Mouse (Mus musculus) spleen, adult 2 months (tissue): ENCODE data around the gene Cisd3. TPM values are rescaled to one million over a fixed set of nuclear protein-coding genes. Genes with fewer than 3 reads are reported as not detected.
A peak's percentile ranks its signal among the peaks of the same experiment; 100 is the strongest.
"Not testable (repeated sequence)": the region's sequence is repeated elsewhere in the genome, so short reads cannot be mapped to it uniquely, and the experiment has no call there.

Experiments
- DNase-seq, 2 experiments: peaks; one replicate each; pipeline versions ENCODE4 v3.0.0 to v3.0.0-alpha.2; 2012 to 2021; ENCODE audit warnings: low spot score in 2 of 2, low read depth in 1 of 2
- H3K27ac ChIP-seq: fragments of 200-500 bp; 2 replicates; pipeline ENCODE4 v1.5.1; 2012; ENCODE audit warnings: low read length, inconsistent platforms; ENCODE audit not compliant: insufficient read depth
- H3K27me3 ChIP-seq: fragments of 200-500 bp; 2 replicates; pipeline ENCODE4 v1.6.1; 2012; ENCODE audit warnings: mild to moderate bottlenecking, moderate library complexity, low read length, inconsistent platforms; ENCODE audit not compliant: control insufficient read depth, insufficient read depth
- H3K36me3 ChIP-seq: fragments of 200-500 bp; 2 replicates; pipeline ENCODE4 v1.6.1; 2012; ENCODE audit warnings: mild to moderate bottlenecking, low read length, inconsistent platforms; ENCODE audit not compliant: control insufficient read depth, insufficient read depth
- H3K4me1 ChIP-seq: fragments of 200-500 bp; 2 replicates; pipeline ENCODE4 v1.6.1; 2011; ENCODE audit warnings: inconsistent platforms; ENCODE audit not compliant: control insufficient read depth, insufficient read depth, insufficient read length
- H3K4me3 ChIP-seq: fragments of 200-500 bp; 2 replicates; pipeline ENCODE4 v1.5.1; 2011; ENCODE audit warnings: mild to moderate bottlenecking, inconsistent platforms; ENCODE audit not compliant: insufficient read depth, insufficient read length; ENCODE audit errors: extremely low read depth
- CTCF ChIP-seq: fragments of 200-500 bp; IDR thresholded peaks from 2 replicates; pipeline ENCODE4 v1.5.1; 2011; ENCODE audit warnings: mild to moderate bottlenecking, inconsistent platforms; ENCODE audit not compliant: insufficient read depth, insufficient read length, insufficient replicate concordance; ENCODE audit errors: extremely low read depth
- POLR2A ChIP-seq: fragments of 200-500 bp; IDR thresholded peaks from 2 replicates; pipeline ENCODE4 v1.6.1; 2011; ENCODE audit warnings: low read depth, low read length, inconsistent platforms
- WGBS: fragments of 180-500 bp; shearing (Covaris S2); methylation state at CpG from one replicate; pipeline ENCODE4 v1.1.7; 2018; 5-methylcytosine and 5-hydroxymethylcytosine counted together
- polyA plus RNA-seq: library from polyadenylated mRNA; depleted of rRNA; stranded (reverse); fragments of >200 nt; gene quantifications from 2 replicates; pipeline ENCODE4 v1.2.3, GENCODE M21; 2012

Cisd3 gene
- polyA plus RNA-seq, 1 experiment, result 17.3 TPM

GRCm38 (mm10) chr11:97718281-97718860, 32.7 kb downstream of the Cisd3 start:
- Histone ChIP-seq H3K27ac (peak overlapping the region; percentile 56), H3K4me1 (peaks cover 11% of the 10 kb centered on the region; the same call in 1 of the 2 replicates)
- peak in 1 of 2 experiments; percentile 55 for DNase-seq

GRCm38 (mm10) chr11:97719041-97719440, 33.4 kb downstream of the Cisd3 start:
- DNase-seq, result no peak
- H3K36me3 ChIP-seq, result peaks cover 39% of the 10 kb centered on the region
- H3K4me1 ChIP-seq, result peaks cover 11% of the 10 kb centered on the region; the same call in 1 of the 2 replicates
- H3K27ac ChIP-seq, result no peak overlapping the region
- 47% methylated on average over 4 of the region's 4 CpGs for WGBS
- TF ChIP-seq CTCF (no peak), POLR2A (no peak)
- H3K27me3 ChIP-seq, result no peaks in the 10 kb centered on the region
- no peak overlapping the region for H3K4me3 ChIP-seq

More at GRCm38 (mm10) chr11:97718281-97718860, 32.7 kb downstream of the Cisd3 start:
- Histone ChIP-seq H3K27me3 (no peaks in the 10 kb centered on the region), H3K4me3 (no peak overlapping the region), H3K36me3 (peaks cover 40% of the 10 kb centered on the region)
- WGBS, result 17% methylated on average over 15 of the region's 15 CpGs
- TF ChIP-seq CTCF (no peak), POLR2A (no peak)

GRCm38 (mm10) chr11:97721338-97721737, 35.7 kb downstream of the Cisd3 start:
- no peak for DNase-seq

GRCm38 (mm10) chr11:97723709-97724108, 38.1 kb downstream of the Cisd3 start:
- 46% methylated on average over 7 of the region's 7 CpGs for WGBS
- no peaks in the 10 kb centered on the region for H3K27me3 ChIP-seq
- no peak overlapping the region for H3K27ac ChIP-seq
- peaks cover 49% of the 10 kb centered on the region for H3K36me3 ChIP-seq
- H3K4me3 ChIP-seq, result no peak overlapping the region
- no peak for DNase-seq
- TF ChIP-seq POLR2A (no peak), CTCF (no peak)
- peaks cover 10% of the 10 kb centered on the region; the same call in 1 of the 2 replicates for H3K4me1 ChIP-seq

More at GRCm38 (mm10) chr11:97721338-97721737, 35.7 kb downstream of the Cisd3 start:
- TF ChIP-seq POLR2A (no peak), CTCF (no peak)
- WGBS, result 84% methylated on average over 4 of the region's 4 CpGs
- no peak overlapping the region for H3K4me3 ChIP-seq
- peaks cover 11% of the 10 kb centered on the region; the same call in 1 of the 2 replicates for H3K4me1 ChIP-seq
- no peak overlapping the region for H3K27ac ChIP-seq
- H3K36me3 ChIP-seq, result peaks cover 47% of the 10 kb centered on the region
- H3K27me3 ChIP-seq, result no peaks in the 10 kb centered on the region

GRCm38 (mm10) chr11:97728311-97728710, 42.7 kb downstream of the Cisd3 start:
- H3K36me3 ChIP-seq, result peaks cover 36% of the 10 kb centered on the region
- H3K4me3 ChIP-seq, result no peak overlapping the region
- 25% methylated on average over 7 of the region's 7 CpGs for WGBS
- peaks cover 9% of the 10 kb centered on the region; the same call in 1 of the 2 replicates for H3K4me1 ChIP-seq
- no peaks in the 10 kb centered on the region for H3K27me3 ChIP-seq
- TF ChIP-seq CTCF (no peak), POLR2A (no peak)
- H3K27ac ChIP-seq, result peak overlapping the region; percentile 63
- peak; percentile 33 for DNase-seq

- 29% methylated on average over 7 of the region's 7 CpGs for WGBS
- TF ChIP-seq CTCF (no peak), POLR2A (no peak)
- Histone ChIP-seq H3K4me3 (no peak overlapping the region), H3K4me1 (peaks cover 9% of the 10 kb centered on the region; the same call in 1 of the 2 replicates), H3K27ac (peak overlapping the region; percentile 63), H3K27me3 (no peaks in the 10 kb centered on the region), H3K36me3 (peaks cover 34% of the 10 kb centered on the region)
- DNase-seq, result no peak
Measured at GRCm38 (mm10) chr11:97728730-97729129, 43.1 kb downstream of the Cisd3 start.

DNA sequence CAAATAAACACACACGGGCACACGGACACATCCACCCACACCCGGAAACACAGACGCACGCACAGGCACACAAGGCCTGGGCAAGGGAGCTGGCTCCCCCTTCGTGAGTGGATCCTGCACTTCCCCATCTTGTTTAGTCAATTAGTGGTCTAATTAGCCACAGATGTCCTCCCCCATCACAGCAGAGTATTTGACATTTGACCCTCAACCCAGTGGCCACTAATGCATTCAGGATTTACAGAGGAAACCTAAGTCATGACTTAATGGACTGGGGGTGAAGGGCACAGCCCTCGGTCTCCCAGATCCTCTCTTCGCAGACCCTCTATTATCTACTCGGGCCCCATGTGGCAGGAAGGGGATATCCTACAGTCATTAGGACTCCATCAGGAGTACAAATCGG, 48.1 kb downstream of the Cisd3 start:
- WGBS, result 79% methylated on average over 10 of the region's 10 CpGs
- peaks cover 2% of the 10 kb centered on the region; the same call in 1 of the 2 replicates for H3K4me1 ChIP-seq
- no peak overlapping the region for H3K4me3 ChIP-seq

GRCm38 (mm10) chr11:97734810-97735209, 49.2 kb downstream of the Cisd3 start:
- not testable (repeated sequence) for H3K4me3 ChIP-seq, DNase-seq, H3K27ac ChIP-seq, H3K27me3 ChIP-seq, H3K4me1 ChIP-seq
- WGBS, result 73% methylated on average over 5 of the region's 5 CpGs
- peaks cover 13% of the 10 kb centered on the region for H3K36me3 ChIP-seq

More for the DNA sequence above, 48.1 kb downstream of the Cisd3 start:
- H3K36me3 ChIP-seq, result peaks cover 16% of the 10 kb centered on the region
- no peak overlapping the region for H3K27ac ChIP-seq
- no peak for DNase-seq
- TF ChIP-seq POLR2A (no peak), CTCF (no peak)
- no peaks in the 10 kb centered on the region for H3K27me3 ChIP-seq
